Mouse (Mus musculus) NIH3T3 (cell line): ENCODE data around the gene Lmtk2.

Experiments
- DNase-seq: peaks from one replicate; pipeline ENCODE4 v3.0.0-alpha.2; 2012; ENCODE audit warnings: low read depth

The Lmtk2 gene

DNA sequence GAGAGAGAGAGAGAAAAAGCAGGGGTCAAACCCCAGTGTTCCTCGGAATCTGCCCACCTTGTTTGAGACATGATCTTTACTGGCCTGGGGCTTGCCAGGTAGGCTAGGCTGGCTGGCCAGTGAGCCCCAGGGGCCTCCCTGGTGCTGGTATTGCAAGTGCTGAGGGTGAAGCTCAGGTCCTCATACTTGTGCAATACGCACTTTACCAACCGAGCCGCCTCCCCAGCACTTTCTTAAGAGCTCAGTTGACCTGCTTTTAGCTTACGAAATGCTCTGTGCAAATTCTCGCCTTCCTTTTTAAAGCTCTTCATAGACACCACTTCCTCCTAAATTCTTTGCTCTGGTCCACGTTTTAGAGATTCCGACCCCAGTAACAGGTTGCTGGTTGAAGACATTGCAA lies 9.0 kb downstream of the Lmtk2 start:
- no peak for DNase-seq

DNA sequence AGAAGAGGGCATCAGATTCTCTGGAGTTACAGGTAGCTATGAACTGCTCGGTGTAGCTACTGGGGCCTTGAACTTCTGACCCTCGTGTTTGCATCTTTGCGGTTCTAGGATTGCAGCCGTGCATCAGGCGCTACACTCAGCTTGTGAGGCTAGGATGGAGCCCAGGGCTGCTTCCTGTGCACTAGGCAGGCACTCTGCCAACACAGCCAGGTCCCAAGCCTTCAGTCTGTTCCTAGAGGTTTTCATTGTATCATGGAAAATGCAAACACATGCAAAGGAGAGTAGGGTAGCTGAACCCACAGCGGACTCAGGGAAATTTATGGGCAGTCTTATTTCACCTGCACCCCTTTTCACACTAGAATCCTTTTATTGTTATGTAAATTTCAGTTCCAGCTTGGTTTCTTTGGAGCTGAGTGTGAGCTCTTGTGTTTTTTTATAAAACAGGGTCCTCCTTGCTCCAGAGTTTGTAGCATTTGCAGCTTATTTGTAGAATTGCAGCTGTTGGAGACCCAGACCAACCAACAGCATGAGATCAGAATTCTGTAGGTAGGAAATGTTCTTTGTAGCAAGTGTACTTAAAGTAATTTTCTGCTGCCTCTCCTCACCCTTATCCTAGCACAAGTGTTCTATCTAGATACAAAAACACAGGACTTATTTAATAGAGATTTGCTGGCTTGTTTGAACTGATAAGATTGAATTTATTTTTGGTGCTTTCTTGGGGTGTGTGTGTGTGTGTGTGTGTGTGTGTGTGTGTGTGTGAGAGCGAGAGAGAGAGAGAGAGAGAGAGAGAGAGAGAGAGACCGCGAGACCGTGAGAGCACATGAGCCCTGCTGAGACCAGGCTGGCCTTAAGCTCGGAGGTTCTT lies 12.6 kb downstream of the Lmtk2 start:
- no peak for DNase-seq

DNA sequence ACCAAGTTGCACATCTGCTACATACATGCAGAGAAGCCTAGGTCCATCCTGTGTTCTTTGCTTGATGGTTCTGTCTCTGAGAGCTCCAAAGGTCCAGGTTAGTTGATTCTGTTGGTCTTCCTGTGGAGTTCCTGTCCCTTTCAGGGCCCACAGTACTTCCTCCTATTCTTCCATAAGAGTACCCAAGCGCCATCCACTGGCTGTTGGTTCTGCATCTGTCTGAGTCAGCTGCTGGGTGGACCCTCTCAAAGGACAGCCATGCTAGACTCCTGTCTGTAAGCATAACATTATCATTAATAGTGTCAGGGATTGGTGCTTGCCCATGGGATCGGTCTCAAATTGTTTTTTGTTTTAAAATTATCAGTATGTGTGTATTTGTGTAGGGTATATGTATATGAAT lies 13.8 kb downstream of the Lmtk2 start:
- no peak for DNase-seq

DNA sequence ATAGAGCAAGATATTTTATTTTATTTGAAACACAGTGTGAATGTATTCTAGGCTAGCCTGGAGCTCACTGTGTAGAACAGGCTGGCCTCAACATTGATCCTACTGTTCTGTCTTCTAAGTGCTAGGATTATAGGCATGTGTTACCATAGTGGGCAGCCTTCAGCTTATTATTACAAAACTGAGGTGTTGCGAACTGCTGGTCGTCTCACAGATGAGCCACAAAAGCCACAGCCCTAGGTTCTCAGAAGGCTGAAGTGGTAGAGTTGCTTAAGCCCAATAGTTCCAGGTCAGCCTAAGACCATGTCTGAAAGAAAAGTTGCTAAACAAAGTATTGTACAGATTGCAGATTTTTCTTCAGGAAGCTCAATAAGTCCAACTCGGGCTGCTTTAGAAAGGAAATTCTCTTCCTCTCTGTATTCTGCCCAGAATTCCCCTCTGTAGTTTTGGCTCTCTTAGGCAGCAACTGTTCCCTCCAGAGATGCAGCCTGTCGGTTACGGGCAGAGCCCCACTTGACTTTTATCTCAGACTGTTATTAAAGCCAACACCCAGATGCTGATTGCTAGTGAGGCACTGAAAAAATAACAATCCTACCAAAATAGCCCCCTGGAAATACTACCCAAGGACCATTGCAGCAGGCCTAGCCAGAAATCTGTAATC lies 14.9 kb downstream of the Lmtk2 start:
- DNase-seq, result no peak

DNA sequence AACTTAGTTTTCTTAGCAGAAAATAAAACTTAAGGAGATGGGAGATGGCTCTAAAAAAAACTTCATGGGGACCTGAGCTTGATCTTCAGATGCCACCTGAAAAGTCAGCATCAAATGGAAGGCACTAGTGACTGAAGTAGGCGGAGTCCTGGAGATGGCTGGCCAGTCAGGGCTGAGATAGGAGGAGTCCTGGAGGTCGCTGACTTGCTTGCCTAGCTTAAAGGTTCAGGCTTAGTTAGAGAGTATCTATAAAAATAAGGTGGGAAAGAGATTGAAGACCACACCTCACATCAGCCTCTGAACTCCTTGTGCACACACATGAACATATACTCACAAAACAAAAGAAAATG lies 15.4 kb downstream of the Lmtk2 start:
- DNase-seq, result no peak

DNA sequence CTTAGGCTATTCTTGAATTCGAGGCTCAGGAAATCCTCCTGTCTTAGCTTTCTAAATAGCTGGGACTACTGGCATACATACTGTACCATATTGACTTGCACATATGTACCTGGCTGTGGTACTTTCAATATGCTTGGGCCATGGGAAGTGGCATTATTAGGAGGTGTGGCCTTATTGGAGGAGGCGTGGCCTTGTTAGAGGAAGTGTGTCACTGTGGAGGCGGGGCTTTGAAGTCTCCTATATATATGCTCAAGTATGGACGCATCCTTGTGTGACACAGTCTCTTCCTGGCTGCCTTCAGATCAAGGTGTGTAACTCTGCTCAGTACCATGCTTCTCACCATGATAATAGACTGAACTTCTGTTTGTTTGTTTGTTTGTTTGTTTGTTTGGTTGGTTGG lies 18.0 kb downstream of the Lmtk2 start:
- no peak for DNase-seq

DNA sequence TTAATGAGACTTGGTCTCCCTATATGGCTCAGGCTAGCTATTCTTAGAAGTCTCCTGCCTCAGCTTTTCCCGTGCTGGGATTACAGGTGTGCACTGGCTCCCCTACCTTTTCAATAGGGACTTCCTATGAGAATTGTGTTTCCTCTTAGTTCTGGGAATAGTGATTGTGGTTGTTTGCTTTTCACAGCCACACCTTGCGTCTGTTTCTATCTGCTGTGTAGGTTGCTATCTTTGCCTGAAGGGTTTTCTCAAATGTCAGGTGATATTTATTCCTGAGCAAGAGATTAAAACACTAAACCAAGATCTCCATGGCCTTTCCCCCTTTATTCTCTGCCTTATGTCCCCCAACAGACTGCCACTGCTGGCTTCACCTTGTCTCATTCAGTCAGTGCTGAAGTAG lies 19.1 kb downstream of the Lmtk2 start:
- no peak for DNase-seq

DNA sequence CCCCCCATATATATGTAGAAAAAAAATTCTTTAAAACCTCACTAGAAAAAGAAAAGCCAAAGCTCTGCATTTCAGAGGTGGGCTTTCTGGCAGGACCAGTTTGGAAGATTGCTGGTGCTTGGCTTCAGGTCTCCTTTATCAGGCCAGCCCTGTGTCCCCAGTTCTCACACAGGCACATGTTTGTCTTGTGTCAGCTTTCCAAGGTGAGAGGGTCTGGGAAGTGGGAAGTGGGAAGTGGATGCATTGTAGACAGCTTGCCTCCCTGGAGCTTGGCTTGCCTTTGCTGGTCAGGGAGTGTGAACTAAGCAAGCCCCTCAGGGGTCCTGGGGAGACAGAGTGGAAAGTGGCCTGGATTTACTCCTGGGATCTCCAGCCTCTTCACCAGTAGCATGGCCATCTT lies 21.3 kb downstream of the Lmtk2 start:
- DNase-seq, result no peak

DNA sequence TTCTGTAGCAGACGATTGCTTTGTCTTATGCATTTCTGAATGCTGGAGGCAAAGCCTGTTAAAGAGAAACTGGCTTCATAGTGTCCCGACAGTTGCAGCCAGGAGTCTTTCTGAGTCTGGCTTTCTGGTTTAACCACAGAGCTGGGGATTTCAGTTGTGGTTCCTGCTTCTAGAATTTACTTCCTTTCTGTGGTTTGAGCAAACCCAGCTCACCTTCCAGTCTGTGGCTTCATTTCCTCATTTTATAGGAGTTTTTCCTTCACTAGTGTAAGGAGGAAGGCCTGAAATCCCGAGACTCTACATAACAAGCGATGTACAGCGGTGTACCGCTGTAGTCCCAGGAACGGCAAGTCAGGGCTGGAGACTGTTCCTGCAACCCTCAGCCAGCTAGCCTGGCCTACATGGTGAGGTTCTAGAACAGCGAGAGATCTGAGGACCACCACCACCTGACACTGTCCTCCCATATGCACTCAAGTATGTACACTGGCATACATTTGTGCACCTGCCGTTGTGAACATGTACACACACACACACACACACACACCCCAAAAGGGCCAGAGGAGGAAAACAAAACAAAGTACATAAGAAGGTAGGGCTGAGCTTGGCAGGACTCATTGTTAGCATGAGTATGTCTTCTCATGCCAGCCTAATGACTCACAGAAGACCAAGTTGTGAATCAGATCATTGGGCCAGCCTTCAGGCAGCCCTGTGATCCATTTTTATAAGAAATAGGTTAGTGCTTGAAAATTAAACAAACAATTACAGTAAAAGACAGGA lies 25.9 kb downstream of the Lmtk2 start:
- peak; percentile 72 for DNase-seq

DNA sequence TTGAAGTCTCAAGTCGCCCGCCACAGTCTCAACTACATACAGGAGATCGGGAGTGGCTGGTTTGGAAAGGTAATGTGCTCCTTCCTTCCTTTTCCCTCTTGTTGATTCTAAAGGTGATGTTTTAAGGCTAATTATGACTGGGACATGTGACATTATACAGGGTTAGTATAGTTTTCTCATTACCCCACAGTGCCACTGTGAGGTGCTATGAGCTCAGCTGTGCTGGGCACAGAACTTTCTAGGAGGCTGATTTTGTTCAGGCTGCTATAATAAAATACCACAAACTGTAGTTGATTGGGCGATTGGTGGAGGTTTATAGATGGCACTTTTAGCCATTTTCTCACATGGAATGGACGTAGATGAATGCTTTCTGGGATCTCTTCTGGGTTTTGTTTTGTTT lies 43.3 kb downstream of the Lmtk2 start:
- no peak for DNase-seq

DNA sequence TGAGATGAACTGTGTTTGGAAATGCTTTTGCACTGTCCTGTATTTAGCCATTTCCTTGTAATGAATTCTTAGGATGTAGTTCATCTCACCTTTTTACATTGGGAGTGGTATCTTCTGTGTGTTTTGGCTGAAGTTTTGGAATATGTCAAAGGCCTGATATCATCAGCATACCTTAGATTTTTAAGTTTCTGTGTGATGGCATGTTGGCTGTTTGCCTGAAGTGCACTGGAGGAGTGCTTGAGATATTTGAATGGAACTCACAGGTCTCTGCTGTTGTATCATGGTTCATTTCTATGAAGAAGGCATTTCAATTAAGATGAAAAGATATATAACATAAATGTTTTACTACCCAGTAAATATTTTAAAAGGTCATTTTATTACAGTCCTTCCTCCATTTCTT lies 46.7 kb downstream of the Lmtk2 start:
- DNase-seq, result no peak

DNA sequence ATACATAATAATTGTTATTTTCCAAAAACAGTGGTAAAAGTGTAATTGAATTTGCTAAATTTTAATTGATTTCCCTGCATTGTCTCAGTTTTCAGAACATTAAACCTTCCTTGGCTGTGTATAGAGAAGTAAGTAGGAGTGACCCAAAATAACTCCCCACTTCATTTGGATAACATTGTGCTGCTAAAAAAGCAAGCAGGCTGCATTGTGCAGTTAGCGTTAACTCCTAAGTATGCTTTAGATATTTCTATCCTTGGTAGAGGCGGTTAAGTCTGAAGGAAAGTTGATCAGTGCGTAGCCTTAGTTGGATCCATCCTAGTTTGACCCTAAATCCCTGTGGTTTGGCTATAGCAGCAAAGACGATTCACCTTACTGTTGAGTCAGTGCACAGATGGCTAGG lies 49.3 kb downstream of the Lmtk2 start:
- DNase-seq, result no peak

DNA sequence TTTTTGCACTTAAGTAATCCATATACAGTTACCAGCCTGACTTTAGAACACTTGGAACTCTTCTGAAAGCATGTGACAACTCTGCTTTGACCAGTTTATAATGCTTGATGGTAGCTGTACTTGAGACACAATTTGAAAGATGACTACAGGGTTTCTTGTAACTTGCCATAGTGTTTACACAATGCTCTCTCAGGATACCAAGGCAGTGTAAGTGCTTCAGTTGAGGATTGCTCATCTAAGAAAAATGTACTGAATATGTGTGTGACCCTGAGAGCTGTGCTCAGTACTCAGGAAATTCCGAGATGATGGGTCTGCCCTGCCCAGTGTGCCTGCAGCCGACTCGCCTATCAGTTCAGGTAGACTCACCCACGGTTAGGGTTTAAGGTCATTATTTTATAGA lies 51.0 kb downstream of the Lmtk2 start:
- peak; percentile 60 for DNase-seq

DNA sequence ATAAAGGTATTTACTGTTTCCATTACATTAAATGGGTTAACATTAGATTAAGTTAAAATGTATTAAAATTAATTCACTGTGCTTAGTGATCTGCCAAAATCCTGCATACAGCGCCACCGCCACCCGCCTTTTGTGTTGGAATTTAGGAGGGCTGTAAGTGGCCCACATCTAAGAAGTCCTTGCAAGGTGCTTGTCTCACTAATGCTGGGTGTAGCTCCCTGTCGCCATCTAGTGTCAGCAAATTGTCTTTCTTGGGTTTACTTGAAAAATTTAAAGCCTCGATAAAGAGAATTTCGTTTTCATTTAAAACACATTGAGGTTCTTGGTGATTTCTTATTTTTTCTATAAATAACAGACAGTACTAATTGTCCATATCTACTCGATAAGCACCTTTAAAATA lies 54.3 kb downstream of the Lmtk2 start:
- DNase-seq, result peak; percentile 91

DNA sequence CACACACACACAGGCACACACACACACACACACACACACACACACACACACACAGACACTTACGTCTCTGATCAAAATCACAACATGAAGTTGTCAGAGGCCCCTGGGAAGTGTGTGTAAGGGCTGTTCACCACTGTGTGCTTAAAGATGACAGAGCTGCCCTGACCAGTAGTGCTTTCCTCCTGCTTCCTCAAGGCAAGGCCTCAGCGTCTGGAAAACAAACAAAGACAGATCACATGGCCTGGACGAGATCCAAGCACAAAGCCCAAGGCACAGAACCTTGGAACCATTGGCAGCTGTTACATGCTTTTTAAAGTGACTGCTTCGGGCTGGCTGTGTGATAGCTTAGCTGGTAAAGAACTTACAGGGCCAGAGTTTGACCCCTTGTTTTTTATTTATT lies 58.4 kb downstream of the Lmtk2 start:
- peak; percentile 79 for DNase-seq

DNA sequence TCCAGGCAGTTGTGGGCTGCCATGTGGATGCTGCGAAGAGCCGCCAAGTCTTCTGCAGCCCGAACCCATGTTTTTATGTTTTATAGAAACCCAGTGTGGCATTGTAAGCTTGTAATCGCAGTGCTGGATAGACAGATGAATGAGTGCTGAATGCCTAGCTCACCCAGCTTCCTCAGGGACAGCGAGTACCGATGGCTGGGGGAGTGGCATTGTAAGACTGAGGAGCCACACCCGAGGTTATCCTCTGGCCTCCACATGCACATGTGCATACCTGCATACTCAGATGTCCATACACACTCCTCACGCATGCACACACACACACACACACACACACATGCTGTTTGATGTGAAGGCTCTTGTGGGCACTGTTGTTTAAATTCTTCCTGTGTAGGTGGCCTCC lies 58.9 kb downstream of the Lmtk2 start:
- no peak for DNase-seq

DNA sequence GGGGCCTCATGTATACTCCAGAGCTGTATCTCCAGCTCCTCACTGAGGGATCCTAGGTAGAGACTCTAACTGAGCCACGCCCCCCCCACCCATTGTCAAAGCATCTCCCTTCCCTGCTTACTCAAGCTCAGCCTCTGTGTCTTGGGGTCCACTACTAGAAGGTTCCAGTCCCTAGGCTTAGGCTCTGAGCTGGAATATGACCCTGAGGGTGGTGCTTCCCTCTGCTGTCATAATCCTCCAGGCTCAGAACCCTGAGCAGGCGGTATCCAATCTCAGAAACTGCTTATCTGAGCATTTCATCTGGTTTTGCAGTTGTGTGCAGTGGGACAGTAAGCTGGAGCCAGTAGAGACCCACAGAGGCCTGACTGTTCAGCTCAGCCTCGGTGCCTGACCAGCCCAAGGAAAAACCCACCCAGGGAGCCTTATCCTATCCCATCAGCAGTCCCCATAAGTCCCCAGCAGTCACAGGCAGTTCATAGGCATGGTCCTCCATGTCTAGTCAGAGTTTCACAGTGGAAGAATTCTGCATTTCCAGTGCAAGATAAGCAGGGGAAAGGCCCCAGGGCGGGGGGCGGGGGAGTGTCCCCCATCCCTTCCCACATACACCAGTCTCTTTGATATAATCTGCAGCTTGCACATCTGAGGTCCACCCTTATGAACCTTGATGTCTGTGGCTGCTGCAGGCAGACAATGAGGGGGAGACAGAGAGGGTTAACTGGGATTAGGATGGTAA lies 62.0 kb downstream of the Lmtk2 start:
- no peak for DNase-seq

DNA sequence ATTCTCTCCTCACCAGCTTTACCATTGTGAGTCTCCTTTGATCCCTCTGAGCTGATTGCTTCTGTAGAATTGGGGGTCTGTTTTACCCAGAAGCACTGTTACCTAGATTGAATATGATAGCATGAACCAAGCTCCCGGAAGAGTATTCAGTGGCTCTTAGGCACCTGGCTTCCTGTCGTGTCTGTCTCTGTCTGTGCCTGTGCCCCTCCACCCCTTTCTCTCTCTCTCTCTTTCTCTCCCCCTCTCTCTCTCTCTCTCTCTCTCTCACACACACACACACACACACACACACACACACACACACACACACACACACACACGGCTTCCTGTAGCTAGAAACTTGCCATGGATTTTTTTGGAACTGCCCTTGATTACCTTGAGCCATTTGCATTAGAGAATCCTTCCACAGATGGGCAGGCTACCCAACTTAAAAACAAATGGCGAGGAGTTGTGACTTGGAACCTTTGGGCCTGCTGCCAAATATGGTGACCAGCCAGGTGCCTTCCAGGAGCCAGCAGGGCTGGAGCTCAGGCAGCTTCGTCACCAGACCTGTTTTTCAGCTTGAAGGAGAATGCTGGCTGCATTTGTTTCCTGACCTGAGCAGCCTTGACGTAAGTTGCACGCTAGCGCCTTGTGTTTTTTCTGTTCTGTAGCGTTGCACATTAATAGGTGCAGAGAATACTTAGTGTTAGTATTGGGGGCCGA lies 62.7 kb downstream of the Lmtk2 start:
- DNase-seq, result no peak

DNA sequence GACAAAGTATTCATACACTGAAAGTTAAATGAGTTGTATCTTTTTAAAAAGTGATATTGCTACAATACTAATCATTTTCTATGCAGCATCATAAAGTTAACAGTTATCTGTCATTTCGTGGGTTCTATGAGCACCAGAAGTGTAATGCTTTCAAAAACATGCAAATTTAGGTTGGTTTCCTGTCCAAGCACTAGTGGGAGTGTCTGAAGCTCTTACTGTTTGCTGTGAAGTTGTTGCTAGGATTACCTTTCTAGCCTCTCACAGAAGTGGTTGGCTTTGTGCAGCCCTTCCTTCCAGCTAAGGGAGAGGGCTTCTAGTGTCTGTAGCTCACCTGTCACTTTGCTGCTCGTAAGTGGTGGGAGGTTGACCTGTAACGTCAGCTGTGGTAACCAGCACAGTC lies 65.5 kb downstream of the Lmtk2 start:
- DNase-seq, result no peak

DNA sequence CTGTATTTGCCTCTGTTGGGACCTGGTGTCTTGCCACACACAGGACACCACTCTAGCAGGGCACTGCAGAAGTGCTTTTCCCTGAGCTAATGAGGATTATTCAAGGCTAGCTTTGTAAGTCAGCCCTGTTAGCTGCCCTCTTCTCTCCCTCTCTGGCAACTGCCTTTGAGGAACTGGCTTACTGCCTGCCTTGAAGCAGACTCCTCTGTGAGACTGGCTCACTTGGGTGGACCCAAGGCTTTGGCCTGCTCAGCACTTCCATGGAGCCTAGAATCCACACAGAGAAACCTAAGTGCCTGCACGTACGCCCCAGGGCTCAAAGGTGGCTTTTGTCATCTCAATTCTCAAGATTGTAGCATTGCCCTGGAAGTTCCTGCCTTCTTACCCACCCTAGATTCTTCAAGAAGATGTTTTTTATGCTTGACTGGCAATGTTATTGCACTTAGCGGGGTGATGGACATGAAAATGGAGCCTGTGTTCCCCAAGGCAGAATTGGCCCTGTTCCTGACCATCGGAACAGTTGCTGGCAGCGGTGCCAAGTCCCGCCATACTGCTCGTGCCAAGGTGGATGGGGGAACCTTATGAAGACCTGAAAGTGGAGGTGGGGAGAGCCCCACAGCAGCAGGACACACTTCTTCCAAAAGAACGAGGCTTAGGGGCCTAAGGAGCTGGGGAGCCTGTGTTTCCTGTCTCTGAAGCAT lies 69.2 kb downstream of the Lmtk2 start:
- DNase-seq, result no peak

DNA sequence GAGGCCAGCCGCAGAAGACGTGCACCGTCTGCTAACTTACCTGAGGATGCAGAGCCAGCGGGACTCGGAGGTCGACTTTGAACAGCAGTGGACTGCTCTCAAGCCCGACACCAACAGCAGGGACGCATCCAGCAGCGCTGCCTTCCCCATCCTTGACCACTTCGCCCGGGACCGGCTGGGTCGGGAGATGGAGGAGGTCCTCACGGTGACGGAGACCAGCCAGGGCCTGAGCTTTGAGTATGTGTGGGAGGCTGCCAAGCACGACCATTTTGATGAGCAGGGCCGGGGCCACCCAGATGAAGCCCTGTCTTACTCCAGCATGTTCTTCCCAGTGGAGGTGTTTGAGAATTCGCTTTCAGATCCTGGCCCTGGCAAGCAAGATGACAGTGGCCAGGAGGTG lies 73.4 kb downstream of the Lmtk2 start:
- DNase-seq, result no peak
